ENCODE assay signal across 10 mouse cellular contexts in the genomic region with DNA sequence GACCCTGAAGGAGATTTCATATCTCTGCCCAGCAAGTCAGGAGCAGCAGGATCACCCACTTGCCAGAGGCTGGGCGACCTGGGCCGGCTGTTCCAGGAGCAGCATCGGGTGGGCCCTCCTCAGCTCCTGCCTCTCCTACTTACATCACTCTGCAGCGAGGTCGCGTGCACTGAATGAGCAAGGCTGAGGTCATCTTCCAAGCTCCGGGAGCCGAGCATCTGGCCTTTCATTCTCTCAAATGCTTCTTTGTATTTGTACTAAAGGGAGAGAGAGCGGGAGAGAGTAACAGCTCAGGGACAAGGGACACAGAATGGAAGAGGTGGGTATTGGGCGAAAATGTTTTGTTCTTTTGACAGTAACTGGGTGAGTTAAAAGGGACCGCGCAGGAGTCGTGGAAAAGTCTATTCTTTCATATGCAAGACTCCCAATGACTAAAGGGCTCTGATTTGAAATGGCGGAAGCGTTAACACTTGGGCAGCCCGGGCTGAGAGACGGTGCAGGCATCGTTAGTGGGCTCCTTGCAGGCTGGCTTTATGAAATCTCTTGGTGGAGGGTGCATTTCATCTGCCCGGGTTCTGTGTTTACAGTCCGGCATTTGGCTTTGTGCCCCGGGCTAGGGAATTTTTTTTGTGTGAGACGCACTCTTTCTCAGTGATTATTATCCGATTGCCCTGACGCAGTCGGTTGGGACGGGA. TPM values are rescaled to one million over a fixed set of nuclear protein-coding genes. Genes with fewer than 3 reads are reported as not detected.
DNase-seq lines count a peak whose midpoint lies in the region; ATAC-seq and TF ChIP-seq lines count a peak whose summit lies in the region.
"Had no signal": no experiment of that assay in that cellular context is flagged by ENCODE, and none has a peak within 500 bp of the region (broad histone marks: within the 10 kb centered on the region; RNA-seq: fewer than 3 reads in every experiment).

No protein-coding gene starts in this region.

- no peak for TF ChIP-seq POLR2A in brain, embryonic 14.5 days (IDR thresholded peaks at IDR 0.05; ENCODE audit: borderline replicate concordance, extremely low read depth, insufficient read depth, insufficient read length, poor library complexity, severe bottlenecking)

- no peak for TF ChIP-seq CTCF in layer of hippocampus, adult 2 months (conservative IDR thresholded peaks at IDR 0.05)
- TF ChIP-seq CTCF in brain, embryonic 14.5 days (IDR thresholded peaks at IDR 0.05; ENCODE audit: borderline replicate concordance, extremely low read depth, insufficient read depth, insufficient read length): no peak

- H3K9ac ChIP-seq in hindbrain, embryonic 11.5 days (ENCODE audit: low read depth, low read length): peak overlapping the region; percentile 27; the same call in 1 of the 2 replicates
- 0 out of 2 replicates have a peak overlapping the region, but pooled peaks have one; percentile 35 for H3K9ac ChIP-seq in neural tube, embryonic 12.5 days
- H3K9ac ChIP-seq: liver, embryonic 13.5 days had no signal

- H3K36me3 ChIP-seq in hindbrain, embryonic 11.5 days (ENCODE audit: control insufficient read depth, insufficient read depth, low read length): no peaks in the 10 kb centered on the region
- no peaks in the 10 kb centered on the region for H3K36me3 ChIP-seq in neural tube, embryonic 12.5 days
- H3K36me3 ChIP-seq: liver, embryonic 13.5 days had no signal

- 0 out of 2 replicates have a peak, but pooled peaks cover 2% of the 10 kb centered on the region for H3K4me1 ChIP-seq in hindbrain, embryonic 11.5 days (replicated peaks; ENCODE audit: control insufficient read depth, insufficient read depth, low read length)
- H3K4me1 ChIP-seq in neural tube, embryonic 12.5 days: peaks cover 8% of the 10 kb centered on the region
- H3K4me1 ChIP-seq: liver, embryonic 13.5 days had no signal

- peak in 1 of 2 experiments; percentile 35 for DNase-seq in layer of hippocampus, adult 2 months (ENCODE audit: low spot score in 2 of 2)
- DNase-seq in layer of hippocampus, adult 9-10 months (ENCODE audit: low spot score): no peak
- DNase-seq in brain, embryonic 14.5 days (ENCODE audit: low read depth): peak; percentile 90
- DNase-seq in hindbrain, embryonic 11.5 days (ENCODE audit: low spot score): peak; percentile 62
- DNase-seq in gastrocnemius, adult 8-10 months (ENCODE audit: low spot score in 2 of 2): no peak
- no peak for DNase-seq in testis, postnatal 14 days (ENCODE audit: low spot score)
- no peak for DNase-seq in kidney, postnatal 14 days
- DNase-seq: kidney, adult 18-20 months; liver, embryonic 13.5 days had no signal

- no peaks in the 10 kb centered on the region for H3K9me3 ChIP-seq in hindbrain, embryonic 11.5 days (ENCODE audit: control insufficient read depth, low read length)
- H3K9me3 ChIP-seq in neural tube, embryonic 12.5 days: no peaks in the 10 kb centered on the region
- H3K9me3 ChIP-seq: liver, embryonic 13.5 days had no signal

- 33% methylated on average over 26 of the region's 26 CpGs for WGBS in hindbrain, embryonic 11.5 days
- 30% methylated on average over 26 of the region's 26 CpGs for WGBS in neural tube, embryonic 12.5 days

- ATAC-seq in hindbrain, embryonic 11.5 days (ENCODE audit: low FRiP score): peak; percentile 73
- ATAC-seq in neural tube, embryonic 12.5 days (ENCODE audit: low FRiP score, low read depth): peak; percentile 70

- H3K27me3 ChIP-seq in hindbrain, embryonic 11.5 days (ENCODE audit: control insufficient read depth, insufficient read depth, low read length): no peaks in the 10 kb centered on the region
- H3K27me3 ChIP-seq in neural tube, embryonic 12.5 days (replicated peaks): 0 out of 2 replicates have a peak, but pooled peaks cover 3% of the 10 kb centered on the region
- H3K27me3 ChIP-seq: liver, embryonic 13.5 days had no signal

- peak overlapping the region; percentile 79 for H3K27ac ChIP-seq in layer of hippocampus, adult 2 months
- peak overlapping the region; percentile 24; the same call in 1 of the 2 replicates for H3K27ac ChIP-seq in hindbrain, embryonic 11.5 days (ENCODE audit: low read depth, low read length)
- no peak overlapping the region for H3K27ac ChIP-seq in neural tube, embryonic 12.5 days
- H3K27ac ChIP-seq: liver, embryonic 13.5 days had no signal

- H3K4me3 ChIP-seq in layer of hippocampus, adult 2 months: peak overlapping the region; percentile 33
- H3K4me3 ChIP-seq in hindbrain, embryonic 11.5 days (ENCODE audit: low read depth, low read length): no peak overlapping the region
- H3K4me3 ChIP-seq in neural tube, embryonic 12.5 days: no peak overlapping the region
- H3K4me3 ChIP-seq: liver, embryonic 13.5 days had no signal

- peak overlapping the region; percentile 7; the same call in 1 of the 2 replicates for H3K4me2 ChIP-seq in hindbrain, embryonic 11.5 days (replicated peaks; ENCODE audit: low read depth, low read length)
- H3K4me2 ChIP-seq in neural tube, embryonic 12.5 days (replicated peaks): peak overlapping the region; percentile 38
- H3K4me2 ChIP-seq: liver, embryonic 13.5 days had no signal

RNA-seq across cellular contexts. Expression of gene Nrap, which starts 45.8 kb away (rescaled TPM):
- total RNA-seq in layer of hippocampus, adult 2 months (2021): under 1 TPM; 0.15 TPM
- 0.38 and 0.42 TPM in 2 replicates for polyA plus RNA-seq in brain, embryonic 14.5 days (2012; rRNA removed)
- polyA plus RNA-seq in hindbrain, embryonic 11.5 days (2014; fragmentation: Nextera tagmentation; extraction: Ambion mirVana): 0.15 and 0.22 TPM in 2 replicates
- 0.19 and 0.27 TPM in 2 replicates for polyA plus RNA-seq in neural tube, embryonic 12.5 days (2016; fragmentation: Nextera tagmentation; extraction: Ambion mirVana)
- 100 to 1,000 TPM; 779 to 919 (median 871) TPM for total RNA-seq in gastrocnemius, adult 8-10 months (2022)

RNA-seq across cellular contexts. Expression of gene Casp7, which starts 52.9 kb away (rescaled TPM):
- 1 to 10 TPM; 2.3 to 2.6 TPM for total RNA-seq in layer of hippocampus, adult 2 months (2021)
- 9.7 and 12.4 TPM in 2 replicates for polyA plus RNA-seq in brain, embryonic 14.5 days (2012; rRNA removed)
- 16.5 and 16.6 TPM in 2 replicates for polyA plus RNA-seq in hindbrain, embryonic 11.5 days (2014; fragmentation: Nextera tagmentation; extraction: Ambion mirVana)
- polyA plus RNA-seq in neural tube, embryonic 12.5 days (2016; fragmentation: Nextera tagmentation; extraction: Ambion mirVana): 16.0 and 16.4 TPM in 2 replicates
- total RNA-seq in gastrocnemius, adult 8-10 months (2022): 1 to 10 TPM; 3.1 to 5.9 (median 4.7) TPM

RNA-seq across cellular contexts. Expression of gene Habp2, which starts 57.1 kb away (rescaled TPM):
- total RNA-seq in layer of hippocampus, adult 2 months (2021): not detected
- polyA plus RNA-seq in brain, embryonic 14.5 days (2012; rRNA removed): 0.13 TPM in 1 of 2 replicates, not detected in the other
- polyA plus RNA-seq in hindbrain, embryonic 11.5 days (2014; fragmentation: Nextera tagmentation; extraction: Ambion mirVana): not detected in 2 replicates
- polyA plus RNA-seq in neural tube, embryonic 12.5 days (2016; fragmentation: Nextera tagmentation; extraction: Ambion mirVana): not detected in 2 replicates
- under 1 TPM in 1 of 4 experiments, not detected in 3; 0.16 TPM for total RNA-seq in gastrocnemius, adult 8-10 months (2022)

Comparison
In these comparisons a context has a peak if more than half of its experiments do, and no peak if none do; other contexts are left out.
1. DNase-seq: peak in brain, embryonic 14.5 days (single experiment) and hindbrain, embryonic 11.5 days (single experiment); none in layer of hippocampus, adult 9-10 months (single experiment), gastrocnemius, adult 8-10 months (0 of 2), testis, postnatal 14 days (single experiment) and kidney, postnatal 14 days (single experiment).